Mouse (Mus musculus) thymus, adult 2 months (tissue): ENCODE measurements around the gene Ccdc117. TPM values are rescaled to one million over a fixed set of nuclear protein-coding genes. Genes with fewer than 3 reads are reported as not detected.

Source experiments
- DNase-seq: peaks from one replicate; pipeline ENCODE4 v3.0.0; 2021
- H3K27ac ChIP-seq: fragments of 200-500 bp; 2 replicates; pipeline ENCODE4 v1.5.1; 2012; ENCODE audit warnings: low read length, control low read depth; ENCODE audit not compliant: control insufficient read depth, insufficient read depth
- H3K27me3 ChIP-seq: fragments of 200-500 bp; 2 replicates; pipeline ENCODE4 v1.6.1; 2012; ENCODE audit warnings: mild to moderate bottlenecking, low read length, moderate library complexity, mixed read lengths; ENCODE audit not compliant: control insufficient read depth, insufficient read depth
- H3K36me3 ChIP-seq: fragments of 200-500 bp; 2 replicates; pipeline ENCODE4 v1.6.1; 2012; ENCODE audit warnings: mild to moderate bottlenecking, low read length, moderate library complexity; ENCODE audit not compliant: control insufficient read depth, insufficient read depth
- H3K4me1 ChIP-seq: fragments of 200-500 bp; replicated peaks from 2 replicates; pipeline ENCODE4 v1.6.1; 2012; ENCODE audit warnings: low read length; ENCODE audit not compliant: control insufficient read depth, insufficient read depth
- H3K4me3 ChIP-seq: fragments of 200-500 bp; 2 replicates; pipeline ENCODE4 v1.5.1; 2012; ENCODE audit warnings: mild to moderate bottlenecking, low read length, control low read depth, moderate library complexity; ENCODE audit not compliant: control insufficient read depth, insufficient read depth
- CTCF ChIP-seq: fragments of 200-500 bp; IDR thresholded peaks from 2 replicates; pipeline ENCODE4 v1.5.1; 2012; ENCODE audit warnings: mild to moderate bottlenecking, control low read depth, low read length, moderate library complexity, borderline replicate concordance; ENCODE audit not compliant: control insufficient read depth, poor library complexity, insufficient read depth; ENCODE audit errors: extremely low read depth
- POLR2A ChIP-seq: fragments of 200-500 bp; IDR thresholded peaks from 2 replicates; pipeline ENCODE4 v1.6.1; 2012; ENCODE audit warnings: mild to moderate bottlenecking, low read length, control low read depth, moderate library complexity; ENCODE audit not compliant: control insufficient read depth, poor library complexity, insufficient read depth; ENCODE audit errors: extremely low read depth
- WGBS: fragments of 180-500 bp; shearing (Covaris S2); methylation state at CpG from one replicate; pipeline ENCODE4 v1.1.7; 2018; 5-methylcytosine and 5-hydroxymethylcytosine counted together
- polyA plus RNA-seq: library from polyadenylated mRNA; depleted of rRNA; stranded (reverse); fragments of >200 nt; gene quantifications from 2 replicates; pipeline ENCODE4 v1.2.3, GENCODE M21; 2012

Gene Ccdc117
- polyA plus RNA-seq, 1 experiment, result 12.2 TPM

DNA sequence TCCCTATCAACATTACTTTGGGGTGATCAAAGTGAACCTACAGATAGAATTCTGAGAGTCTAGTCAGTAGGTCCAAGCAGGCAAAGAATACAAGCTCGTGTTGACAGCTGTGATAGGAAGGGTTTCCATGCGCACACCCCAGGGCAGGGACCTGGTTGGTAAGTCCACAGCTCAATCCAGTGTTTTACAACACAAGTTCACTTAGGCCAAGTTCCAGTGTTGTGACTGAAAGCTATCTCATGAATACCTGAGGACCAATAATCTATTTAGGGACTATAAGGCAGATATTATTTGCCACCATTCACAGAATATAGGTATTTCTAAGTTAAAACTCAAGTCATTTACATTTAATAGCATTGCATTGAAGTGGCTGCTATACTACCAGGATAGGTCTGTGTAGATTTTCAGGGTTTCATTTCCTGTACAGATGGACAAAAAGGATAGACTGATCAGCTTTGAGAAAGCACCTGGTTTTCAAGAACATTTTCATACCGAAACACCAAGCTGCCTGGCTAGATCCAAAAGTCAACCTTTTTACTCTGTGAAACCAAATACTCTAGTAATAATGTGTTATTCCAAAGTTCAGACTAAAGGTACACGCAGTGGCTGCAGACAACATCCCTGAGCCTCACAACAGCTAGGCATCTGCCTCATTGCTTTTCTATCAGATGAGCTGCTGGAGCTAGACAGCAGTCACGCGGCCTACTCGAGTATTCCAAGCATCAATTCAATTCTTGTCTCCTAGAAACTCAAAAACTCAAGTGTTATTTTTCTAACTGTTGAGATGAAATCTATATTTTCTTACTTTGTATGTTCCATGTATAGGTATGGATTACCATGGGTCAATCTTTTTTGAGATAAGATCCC lies 15.2 kb downstream of the Ccdc117 start:
- Histone ChIP-seq H3K36me3 (peaks cover 71% of the 10 kb centered on the region), H3K27me3 (no peaks in the 10 kb centered on the region), H3K4me1 (peaks cover 13% of the 10 kb centered on the region), H3K27ac (no peak overlapping the region), H3K4me3 (no peak overlapping the region)
- TF ChIP-seq POLR2A (no peak), CTCF (no peak)
- no peak for DNase-seq
- 90% methylated on average over 7 of the region's 7 CpGs for WGBS

DNA sequence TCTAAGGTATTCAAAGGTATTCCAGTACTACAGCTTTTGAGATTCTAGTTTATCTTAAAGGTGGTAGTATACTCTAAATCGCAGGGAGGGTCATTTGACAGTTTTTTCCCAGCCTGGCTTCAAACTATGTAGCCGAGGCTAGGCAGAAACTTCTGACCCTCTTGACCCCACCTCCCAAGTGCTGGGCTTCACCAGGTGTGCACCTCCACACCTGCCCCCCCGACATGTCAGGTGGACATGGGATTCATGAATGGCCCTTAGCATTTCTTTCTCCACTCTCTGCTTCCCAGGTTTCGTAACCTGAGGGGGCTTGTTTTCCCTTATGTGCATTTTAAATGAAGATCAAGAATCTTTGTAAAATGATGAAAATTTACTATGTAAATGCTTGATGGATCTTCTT lies 16.6 kb downstream of the Ccdc117 start:
- Histone ChIP-seq H3K36me3 (peaks cover 57% of the 10 kb centered on the region), H3K4me3 (no peak overlapping the region), H3K27me3 (no peaks in the 10 kb centered on the region), H3K27ac (no peak overlapping the region), H3K4me1 (peaks cover 14% of the 10 kb centered on the region)
- DNase-seq, result no peak
- TF ChIP-seq POLR2A, result no peak
- no peak for TF ChIP-seq CTCF
- WGBS, result 92% methylated on average over 4 of the region's 4 CpGs

DNA sequence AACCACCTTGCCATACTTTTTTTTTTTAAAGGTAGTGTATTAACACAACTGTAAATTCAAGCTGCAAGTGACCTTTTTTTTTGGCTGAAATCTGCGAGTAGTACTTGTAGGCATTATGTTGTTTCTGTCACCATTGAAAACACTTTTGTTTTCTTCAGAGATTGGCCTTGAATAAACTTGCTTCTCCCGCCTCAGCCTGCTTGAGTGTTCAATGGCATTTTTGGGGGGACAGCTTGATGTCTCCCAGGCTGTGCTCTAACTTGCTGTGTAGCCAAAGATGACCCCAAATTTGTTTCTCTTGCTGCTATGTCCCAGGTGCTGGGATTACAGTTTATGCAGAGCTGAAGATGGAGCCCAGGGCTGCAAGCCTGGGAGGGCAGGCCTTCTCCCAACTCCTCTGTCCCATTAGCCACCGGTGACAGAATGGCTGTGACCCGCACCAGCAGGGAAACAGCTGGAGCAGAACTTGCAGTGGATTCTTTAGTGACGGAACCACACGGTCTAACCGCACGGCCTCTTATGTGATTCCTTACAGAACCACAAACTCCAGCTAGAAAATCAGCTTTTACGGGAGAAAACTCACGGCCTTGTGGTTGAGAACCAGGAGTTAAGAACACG lies 19.1 kb downstream of the Ccdc117 start:
- Histone ChIP-seq H3K4me3 (peak overlapping the region; percentile 4; the same call in 1 of the 2 replicates), H3K4me1 (peaks cover 18% of the 10 kb centered on the region), H3K27me3 (no peaks in the 10 kb centered on the region), H3K27ac (0 out of 2 replicates have a peak overlapping the region, but pooled peaks have one; percentile 5), H3K36me3 (peaks cover 42% of the 10 kb centered on the region)
- DNase-seq, result no peak
- 94% methylated on average over 11 of the region's 11 CpGs for WGBS
- TF ChIP-seq POLR2A (no peak), CTCF (no peak)

DNA sequence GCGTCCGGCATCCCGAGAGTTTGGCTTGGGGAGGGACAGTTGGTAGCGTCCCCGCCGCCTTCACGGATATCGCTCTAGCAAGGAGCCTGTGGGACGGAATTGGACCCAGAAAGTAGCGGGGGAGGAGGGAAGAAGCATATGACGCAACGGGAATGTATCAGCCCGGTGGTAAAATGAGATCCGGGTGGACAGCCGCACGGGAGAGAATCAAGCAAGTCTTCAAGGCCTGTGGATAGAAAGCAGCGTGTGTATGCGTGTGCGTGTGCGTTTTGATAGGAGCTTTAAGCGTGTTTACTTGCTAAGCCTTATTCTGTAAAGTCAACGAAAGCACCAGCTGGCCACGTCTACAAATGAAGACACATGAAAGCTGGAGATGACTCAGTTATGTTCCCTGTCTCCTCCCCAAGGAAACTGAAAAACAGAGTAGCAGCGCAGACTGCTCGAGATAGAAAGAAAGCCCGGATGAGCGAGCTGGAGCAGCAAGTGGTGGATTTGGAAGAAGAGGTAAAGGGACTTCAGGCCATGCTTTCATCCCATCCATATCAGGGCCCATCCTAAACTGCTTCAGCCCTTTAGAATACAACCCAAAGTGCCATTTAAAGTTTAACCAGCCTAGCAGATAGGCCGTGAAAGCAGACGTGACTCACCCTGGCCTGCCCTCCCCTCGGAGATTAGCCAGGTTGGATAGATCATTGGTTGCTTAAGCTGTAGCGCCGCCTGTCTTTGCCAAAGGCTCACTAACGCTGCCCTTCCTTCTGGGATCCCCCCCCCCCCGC lies 20.3 kb downstream of the Ccdc117 start:
- no peak for TF ChIP-seq CTCF
- WGBS, result under 1% methylated on average over 34 of the region's 34 CpGs
- H3K4me3 ChIP-seq, result peak overlapping the region; percentile 89
- H3K27ac ChIP-seq, result peak overlapping the region; percentile 72
- H3K36me3 ChIP-seq, result peaks cover 40% of the 10 kb centered on the region
- peaks cover 23% of the 10 kb centered on the region for H3K4me1 ChIP-seq
- H3K27me3 ChIP-seq, result no peaks in the 10 kb centered on the region
- peak; percentile 76 for DNase-seq

DNA sequence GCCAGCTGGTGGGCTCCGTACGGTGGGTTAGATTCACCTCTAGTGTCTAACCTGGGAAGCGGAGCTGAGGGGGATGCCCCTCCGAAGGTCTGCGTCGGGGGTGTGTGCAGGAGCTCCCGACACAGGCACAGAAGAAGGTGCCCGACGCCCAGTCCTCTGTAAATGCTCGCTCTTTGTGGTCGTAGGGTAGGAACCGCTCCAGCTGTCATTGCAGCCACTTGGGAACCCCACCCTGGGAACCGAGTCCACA lies 20.8 kb downstream of the Ccdc117 start:
- DNase-seq, result no peak
- under 1% methylated on average over 13 of the region's 13 CpGs for WGBS
- Histone ChIP-seq H3K27me3 (no peaks in the 10 kb centered on the region), H3K27ac (peak overlapping the region; percentile 72), H3K4me1 (peaks cover 20% of the 10 kb centered on the region), H3K36me3 (peaks cover 37% of the 10 kb centered on the region), H3K4me3 (peak overlapping the region; percentile 89)
- TF ChIP-seq CTCF (no peak), POLR2A (no peak)

DNA sequence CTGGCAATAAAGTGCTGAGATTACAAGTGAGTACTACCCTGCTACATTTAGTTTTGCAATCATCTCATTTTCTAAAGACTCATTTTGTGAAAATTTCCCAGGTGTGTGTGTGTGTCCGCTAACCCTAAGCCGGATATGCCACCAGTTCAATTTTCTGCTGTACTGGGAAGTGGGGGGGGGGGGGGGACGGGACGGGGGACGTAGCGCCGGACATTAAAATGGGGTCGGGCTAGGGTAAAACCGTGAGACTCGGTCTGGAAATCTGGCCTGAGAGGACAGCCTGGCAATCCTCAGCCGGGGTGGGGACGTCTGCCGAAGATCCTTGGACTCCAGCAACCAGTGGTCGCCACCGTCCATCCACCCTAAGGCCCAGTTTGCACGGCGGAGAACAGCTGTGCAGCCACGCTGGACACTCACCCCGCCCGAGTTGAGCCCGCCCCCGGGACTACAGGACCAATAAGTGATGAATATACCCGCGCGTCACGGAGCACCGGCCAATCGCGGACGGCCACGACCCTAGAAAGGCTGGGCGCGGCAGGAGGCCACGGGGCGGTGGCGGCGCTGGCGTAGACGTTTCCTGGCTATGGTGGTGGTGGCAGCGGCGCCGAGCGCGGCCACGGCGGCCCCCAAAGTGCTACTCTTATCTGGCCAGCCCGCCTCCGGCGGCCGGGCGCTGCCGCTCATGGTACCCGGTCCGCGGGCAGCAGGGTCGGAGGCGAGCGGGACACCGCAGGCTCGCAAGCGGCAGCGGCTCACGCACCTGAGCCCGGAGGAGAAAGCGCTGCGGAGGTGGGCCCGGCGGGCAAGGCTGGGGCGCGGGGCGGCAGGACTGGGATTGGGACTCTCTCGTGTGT lies 21.3 kb downstream of the Ccdc117 start, which contains the start of gene Xbp1:
Xbp1 (plus strand) TSS at position 248 of the 854 bp plus-strand sequence.
- TF ChIP-seq POLR2A (peak; percentile 92; the same call in 1 of the 2 replicates), CTCF (peak; percentile 49; the same call in 1 of the 2 replicates)
- H3K36me3 ChIP-seq, result peaks cover 32% of the 10 kb centered on the region
- peak; percentile 95 for DNase-seq
- H3K27ac ChIP-seq, result peak within 1 kb of the TSS; percentile 72
- WGBS, result under 1% methylated on average over 72 of the region's 72 CpGs
- H3K27me3 ChIP-seq, result no peaks in the 10 kb centered on the region
- peak within 1 kb of the TSS; percentile 89 for H3K4me3 ChIP-seq
- H3K4me1 ChIP-seq, result peaks cover 20% of the 10 kb centered on the region
